Mouse (Mus musculus): Measurements from ENCODE around the gene B4galt2. TPM values are rescaled to one million over a fixed set of nuclear protein-coding genes. Genes with fewer than 3 reads are reported as not detected.

Gene B4galt2
- total and polyA plus RNA-seq, 3 experiments: 0.08 to 0.19 TPM; not detected in 1

DNA sequence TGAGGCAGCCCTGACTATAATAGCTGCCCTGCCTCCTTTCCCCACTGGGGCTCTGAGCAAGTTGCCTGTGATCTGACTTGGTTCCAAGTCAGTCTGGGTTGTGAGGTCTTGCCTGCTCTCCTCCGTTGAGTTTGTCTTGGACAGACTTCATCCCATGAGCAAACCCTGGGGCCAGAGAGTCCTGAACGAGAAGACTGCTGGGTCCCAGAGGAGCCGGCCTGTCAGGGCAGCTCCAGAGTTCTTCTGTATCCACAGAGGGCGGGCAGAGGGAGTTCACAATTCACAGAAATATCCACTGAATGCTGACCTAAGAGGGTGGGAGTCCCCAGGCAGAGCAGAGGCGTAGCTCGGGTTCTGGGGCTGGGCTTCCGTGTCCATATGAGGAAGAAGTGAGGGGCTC, 32.4 kb downstream of the B4galt2 start:
- DNase-seq (ENCODE audit: low read depth, low spot score): no peak
- H3K79me2 ChIP-seq (ENCODE audit: control insufficient read depth, insufficient read depth, low read length, poor library complexity): no peaks in the 10 kb centered on the region
- no peaks in the 10 kb centered on the region for H3K4me1 ChIP-seq (ENCODE audit: control insufficient read depth in 1 of 2, insufficient read depth in 2 of 2, low read length in 2 of 2)
- H3K9me3 ChIP-seq (replicated peaks; ENCODE audit: insufficient read depth, low read length): no peaks in the 10 kb centered on the region
- no peak overlapping the region for H3K27ac ChIP-seq (ENCODE audit: control insufficient read depth, low read depth, low read length)
- H3K27me3 ChIP-seq (ENCODE audit: control insufficient read depth in 1 of 2, insufficient read depth in 2 of 2, low read length in 2 of 2): no peaks in the 10 kb centered on the region
- H3K9ac ChIP-seq (ENCODE audit: control insufficient read depth, low read depth, low read length, poor library complexity, severe bottlenecking): no peak overlapping the region
- TF ChIP-seq NRF1 (IDR thresholded peaks at IDR 0.05; ENCODE audit: insufficient read depth, low read depth, low read length, poor library complexity, severe bottlenecking) (no peak), HCFC1 (IDR thresholded peaks at IDR 0.05; ENCODE audit: low read depth, low read length) (no peak), ZKSCAN1 (IDR thresholded peaks at IDR 0.05; ENCODE audit: low read depth, low read length) (no peak), MAFK (IDR thresholded peaks at IDR 0.05; ENCODE audit: borderline replicate concordance, low read depth, low read length) (no peak), SMC3 (IDR thresholded peaks at IDR 0.05; ENCODE audit: low read depth, low read length) (no peak), POLR2AphosphoS2 (IDR thresholded peaks at IDR 0.05; ENCODE audit: low read length) (no peak), MAZ (IDR thresholded peaks at IDR 0.05; ENCODE audit: low read depth, low read length) (no peak), MYB (IDR thresholded peaks at IDR 0.05; ENCODE audit: low read depth, low read length) (no peak), KAT2A (conservative IDR thresholded peaks at IDR 0.05; ENCODE audit: low read depth, low read length) (no peak), POLR2AphosphoS5 (IDR thresholded peaks at IDR 0.05; ENCODE audit: borderline replicate concordance, low read depth, low read length) (no peak)
- no peaks in the 10 kb centered on the region; a peak in 1 of 4 replicates for H3K36me3 ChIP-seq (ENCODE audit: control insufficient read depth in 1 of 2, insufficient read depth in 2 of 2, low read length in 2 of 2)
- no peak overlapping the region for H3K4me3 ChIP-seq (ENCODE audit: control insufficient read depth in 1 of 2, insufficient read depth in 1 of 2, low read depth in 2 of 2, low read length in 2 of 2)

DNA sequence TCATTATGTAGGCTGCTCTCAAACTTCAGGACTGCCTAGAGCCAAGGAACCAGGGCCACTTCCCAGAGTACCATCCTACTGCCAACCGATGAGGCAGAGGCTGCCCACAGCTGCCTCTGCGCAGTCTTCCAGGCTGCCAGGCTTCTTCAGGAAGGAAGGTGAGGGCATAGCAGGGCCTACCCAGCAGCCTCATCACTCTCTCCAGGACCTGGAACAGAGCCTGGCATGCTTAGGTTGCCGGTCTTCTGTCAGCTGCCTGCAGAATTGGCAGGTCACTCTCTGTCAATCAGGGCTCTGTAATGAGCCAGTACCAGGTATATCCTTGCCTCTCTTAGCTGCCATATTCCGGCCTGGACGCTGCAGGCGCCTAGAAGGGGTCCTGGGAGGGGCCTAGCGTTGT, 33.1 kb downstream of the B4galt2 start:
- H3K36me3 ChIP-seq (ENCODE audit: control insufficient read depth in 1 of 2, insufficient read depth in 2 of 2, low read length in 2 of 2): no peaks in the 10 kb centered on the region; a peak in 1 of 4 replicates

DNA sequence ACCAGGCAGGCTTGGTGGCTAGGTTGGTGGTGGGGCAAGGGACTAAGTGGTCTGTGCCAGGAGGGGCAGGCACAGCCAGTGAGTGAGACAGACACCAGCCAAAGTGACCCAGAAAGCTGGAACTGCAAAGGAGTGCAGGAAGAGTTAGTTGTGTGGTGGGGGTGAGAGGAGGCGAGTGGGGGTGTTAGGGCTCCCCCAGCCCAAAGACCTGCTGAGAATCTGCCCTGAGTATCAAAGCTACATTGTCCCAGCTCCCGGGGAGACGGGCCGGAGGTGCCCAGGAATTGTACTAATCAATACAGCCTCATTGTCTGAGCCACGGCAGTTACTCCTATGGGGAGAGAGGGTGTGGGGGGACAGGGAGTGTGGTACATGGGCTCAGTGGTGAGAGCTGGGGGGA, 33.8 kb downstream of the B4galt2 start:
- Histone ChIP-seq H3K9ac (ENCODE audit: control insufficient read depth, low read depth, low read length, poor library complexity, severe bottlenecking) (no peak overlapping the region), H3K4me3 (ENCODE audit: control insufficient read depth in 1 of 2, insufficient read depth in 1 of 2, low read depth in 2 of 2, low read length in 2 of 2) (no peak overlapping the region), H3K27me3 (ENCODE audit: control insufficient read depth in 1 of 2, insufficient read depth in 2 of 2, low read length in 2 of 2) (no peaks in the 10 kb centered on the region), H3K27ac (ENCODE audit: control insufficient read depth, low read depth, low read length) (no peak overlapping the region), H3K36me3 (ENCODE audit: control insufficient read depth in 1 of 2, insufficient read depth in 2 of 2, low read length in 2 of 2) (no peaks in the 10 kb centered on the region; a peak in 1 of 4 replicates), H3K4me1 (ENCODE audit: control insufficient read depth in 1 of 2, insufficient read depth in 2 of 2, low read length in 2 of 2) (no peaks in the 10 kb centered on the region), H3K79me2 (ENCODE audit: control insufficient read depth, insufficient read depth, low read length, poor library complexity) (no peaks in the 10 kb centered on the region), H3K9me3 (replicated peaks; ENCODE audit: insufficient read depth, low read length) (no peaks in the 10 kb centered on the region)
- TF ChIP-seq CHD2 (IDR thresholded peaks at IDR 0.05; ENCODE audit: low read length) (no peak), SIN3A (IDR thresholded peaks at IDR 0.05; ENCODE audit: low read length) (no peak), MEF2A (IDR thresholded peaks at IDR 0.05; ENCODE audit: extremely low read depth, insufficient replicate concordance, low read depth, low read length, poor library complexity, severe bottlenecking) (no peak), MAFK (IDR thresholded peaks at IDR 0.05; ENCODE audit: borderline replicate concordance, low read depth, low read length) (no peak), RAD21 (IDR thresholded peaks at IDR 0.05; ENCODE audit: low read depth, low read length) (no peak), TAL1 (IDR thresholded peaks at IDR 0.05; ENCODE audit: low read length) (no peak), MAX (IDR thresholded peaks at IDR 0.05; ENCODE audit: low read length) (no peak), ZMIZ1 (IDR thresholded peaks at IDR 0.05; ENCODE audit: low read depth, low read length) (no peak), POLR2AphosphoS2 (IDR thresholded peaks at IDR 0.05; ENCODE audit: low read length) (no peak), ZNF384 (IDR thresholded peaks at IDR 0.05; ENCODE audit: low read depth, low read length) (no peak), POLR2AphosphoS5 (IDR thresholded peaks at IDR 0.05; ENCODE audit: borderline replicate concordance, low read depth, low read length) (no peak), HCFC1 (IDR thresholded peaks at IDR 0.05; ENCODE audit: low read depth, low read length) (no peak), BHLHE40 (IDR thresholded peaks at IDR 0.05; ENCODE audit: borderline replicate concordance, low read depth, low read length) (no peak), TBP (IDR thresholded peaks at IDR 0.05; ENCODE audit: low read depth, low read length) (no peak), GABPA (IDR thresholded peaks at IDR 0.05; ENCODE audit: low read depth, low read length) (no peak)
- DNase-seq (ENCODE audit: low read depth, low spot score): no peak

More for the DNA sequence above, 33.1 kb downstream of the B4galt2 start:
- Histone ChIP-seq H3K9ac (ENCODE audit: control insufficient read depth, low read depth, low read length, poor library complexity, severe bottlenecking) (no peak overlapping the region), H3K79me2 (ENCODE audit: control insufficient read depth, insufficient read depth, low read length, poor library complexity) (no peaks in the 10 kb centered on the region), H3K27me3 (ENCODE audit: control insufficient read depth in 1 of 2, insufficient read depth in 2 of 2, low read length in 2 of 2) (no peaks in the 10 kb centered on the region), H3K9me3 (replicated peaks; ENCODE audit: insufficient read depth, low read length) (no peaks in the 10 kb centered on the region), H3K27ac (ENCODE audit: control insufficient read depth, low read depth, low read length) (no peak overlapping the region), H3K4me3 (ENCODE audit: control insufficient read depth in 1 of 2, insufficient read depth in 1 of 2, low read depth in 2 of 2, low read length in 2 of 2) (no peak overlapping the region), H3K4me1 (ENCODE audit: control insufficient read depth in 1 of 2, insufficient read depth in 2 of 2, low read length in 2 of 2) (no peaks in the 10 kb centered on the region)
- TF ChIP-seq USF1 (IDR thresholded peaks at IDR 0.05; ENCODE audit: low read depth, low read length) (no peak), JUND (IDR thresholded peaks at IDR 0.05; ENCODE audit: low read depth, low read length) (no peak), POLR2A (IDR thresholded peaks at IDR 0.05; ENCODE audit: control insufficient read depth in 1 of 2, insufficient read depth in 1 of 2, low read depth in 1 of 2, low read length in 2 of 2, poor library complexity in 1 of 2) (no peak), GATA1 (IDR thresholded peaks at IDR 0.05; ENCODE audit: low read depth, low read length) (no peak), MXI1 (IDR thresholded peaks at IDR 0.05; ENCODE audit: low read depth, low read length) (no peak), ZC3H11A (IDR thresholded peaks at IDR 0.05; ENCODE audit: low read depth, low read length) (no peak)
- DNase-seq (ENCODE audit: low read depth, low spot score): no peak
